Comparison of ENCODE assay signal across 30 mouse cellular contexts in genomic region chr13:34659507-34659906, GRCm38 (mm10). TPM values are rescaled to one million over a fixed set of nuclear protein-coding genes. Genes with fewer than 3 reads are reported as not detected.
DNase-seq lines count a peak whose midpoint lies in the region; ATAC-seq and TF ChIP-seq lines count a peak whose summit lies in the region.
"Had no signal": no experiment of that assay in that cellular context is flagged by ENCODE, and none has a peak within 500 bp of the region (broad histone marks: within the 10 kb centered on the region; RNA-seq: fewer than 3 reads in every experiment).

No protein-coding gene starts in this region.

- H3K27me3 ChIP-seq in kidney, adult 2 months (replicated peaks; ENCODE audit: control insufficient read depth, insufficient read depth, low read length) = no peaks in the 10 kb centered on the region
- H3K27me3 ChIP-seq in intestine, postnatal 0 days (replicated peaks; ENCODE audit: control insufficient read depth, insufficient read depth, low read length) = no peaks in the 10 kb centered on the region
- H3K27me3 ChIP-seq in stomach, embryonic 15.5 days (replicated peaks) = no peaks in the 10 kb centered on the region
- H3K27me3 ChIP-seq in kidney, embryonic 15.5 days = peaks cover 4% of the 10 kb centered on the region; the same call in 1 of the 2 replicates
- H3K27me3 ChIP-seq: embryonic facial prominence, embryonic 12.5 days; limb, embryonic 15.5 days had no signal

- H3K27ac ChIP-seq in kidney, adult 2 months (ENCODE audit: insufficient read depth, low read depth, low read length) = no peak overlapping the region
- H3K27ac ChIP-seq in intestine, postnatal 0 days (ENCODE audit: low read depth, low read length) = peak overlapping the region; percentile 51
- H3K27ac ChIP-seq in stomach, embryonic 15.5 days = no peak overlapping the region
- H3K27ac ChIP-seq in kidney, embryonic 15.5 days = no peak overlapping the region
- H3K27ac ChIP-seq: embryonic facial prominence, embryonic 12.5 days; forebrain, embryonic 12.5 days; gastrocnemius, adult 2 months; heart, embryonic 10.5 days; hindbrain, embryonic 14.5 days; limb, embryonic 15.5 days; lung, embryonic 15.5 days; midbrain, embryonic 13.5 days; neural tube, embryonic 13.5 days had no signal

- peak; percentile 25 for DNase-seq in kidney, adult 2 months
- no peak for DNase-seq in kidney, postnatal 14 days
- peak; percentile 61 for DNase-seq in 416B (ENCODE audit: low read depth)
- no peak for DNase-seq in layer of hippocampus, adult 9-11 months
- DNase-seq: adrenal gland, adult 8-10 months; B cell, adult 2 months; cerebellum, adult 18-20 months; cerebellum, postnatal 14 days; gastrocnemius, adult 2 months; heart, postnatal 4 days; kidney, postnatal 4 days; left cerebral cortex, postnatal 4 days; right cerebral cortex, postnatal 4 days; thymus, adult 2 months had no signal

- no peak overlapping the region for H3K4me3 ChIP-seq in kidney, adult 2 months (ENCODE audit: insufficient read depth, low read depth, low read length)
- no peak overlapping the region for H3K4me3 ChIP-seq in intestine, postnatal 0 days (ENCODE audit: low read depth, low read length)
- no peak overlapping the region for H3K4me3 ChIP-seq in stomach, embryonic 15.5 days (replicated peaks)
- no peak overlapping the region for H3K4me3 ChIP-seq in kidney, embryonic 15.5 days (replicated peaks)
- H3K4me3 ChIP-seq: embryonic facial prominence, embryonic 12.5 days; forebrain, embryonic 12.5 days; gastrocnemius, adult 2 months; heart, embryonic 10.5 days; limb, embryonic 15.5 days; lung, embryonic 15.5 days; midbrain, embryonic 13.5 days; neural tube, embryonic 13.5 days had no signal

- H3K4me2 ChIP-seq in intestine, postnatal 0 days (replicated peaks; ENCODE audit: low read depth) = no peak overlapping the region
- no peak overlapping the region for H3K4me2 ChIP-seq in stomach, embryonic 15.5 days
- H3K4me2 ChIP-seq in kidney, embryonic 15.5 days = no peak overlapping the region
- H3K4me2 ChIP-seq: embryonic facial prominence, embryonic 12.5 days; forebrain, embryonic 12.5 days; hindbrain, embryonic 14.5 days; limb, embryonic 15.5 days; lung, embryonic 15.5 days; midbrain, embryonic 13.5 days; neural tube, embryonic 13.5 days had no signal

- no peak for TF ChIP-seq POLR2A in kidney, adult 2 months (IDR thresholded peaks at IDR 0.05; ENCODE audit: low read depth, low read length)

- no peak for TF ChIP-seq CTCF in kidney, adult 2 months (conservative IDR thresholded peaks at IDR 0.05; ENCODE audit: insufficient read depth, insufficient read length, low read depth, low read length)
- TF ChIP-seq CTCF in intestine, postnatal 0 days (IDR thresholded peaks at IDR 0.05; ENCODE audit: low read depth) = no peak

- H3K36me3 ChIP-seq in kidney, adult 2 months (ENCODE audit: control insufficient read depth, insufficient read depth, low read length) = no peaks in the 10 kb centered on the region
- H3K36me3 ChIP-seq in intestine, postnatal 0 days (ENCODE audit: control insufficient read depth, insufficient read depth) = no peaks in the 10 kb centered on the region
- no peaks in the 10 kb centered on the region for H3K36me3 ChIP-seq in stomach, embryonic 15.5 days
- H3K36me3 ChIP-seq in kidney, embryonic 15.5 days = no peaks in the 10 kb centered on the region
- H3K36me3 ChIP-seq: embryonic facial prominence, embryonic 12.5 days; forebrain, embryonic 12.5 days; heart, embryonic 10.5 days; limb, embryonic 15.5 days; lung, embryonic 15.5 days; midbrain, embryonic 13.5 days; neural tube, embryonic 13.5 days had no signal

- no peak overlapping the region for H3K9ac ChIP-seq in intestine, postnatal 0 days (ENCODE audit: low read depth, low read length)
- H3K9ac ChIP-seq in stomach, embryonic 15.5 days = no peak overlapping the region
- H3K9ac ChIP-seq in kidney, embryonic 15.5 days = no peak overlapping the region
- H3K9ac ChIP-seq: embryonic facial prominence, embryonic 12.5 days; forebrain, embryonic 12.5 days; hindbrain, embryonic 14.5 days; limb, embryonic 15.5 days; lung, embryonic 15.5 days; midbrain, embryonic 13.5 days; neural tube, embryonic 13.5 days had no signal

- no peaks in the 10 kb centered on the region for H3K9me3 ChIP-seq in intestine, postnatal 0 days (ENCODE audit: control insufficient read depth)
- H3K9me3 ChIP-seq in stomach, embryonic 15.5 days = no peaks in the 10 kb centered on the region
- H3K9me3 ChIP-seq in kidney, embryonic 15.5 days (replicated peaks) = no peaks in the 10 kb centered on the region
- H3K9me3 ChIP-seq: embryonic facial prominence, embryonic 12.5 days; forebrain, embryonic 12.5 days; heart, embryonic 10.5 days; limb, embryonic 15.5 days; lung, embryonic 15.5 days; midbrain, embryonic 13.5 days; neural tube, embryonic 13.5 days had no signal

- no peaks in the 10 kb centered on the region for H3K4me1 ChIP-seq in kidney, adult 2 months (ENCODE audit: control insufficient read depth, insufficient read depth, low read length)
- H3K4me1 ChIP-seq in intestine, postnatal 0 days (replicated peaks; ENCODE audit: control insufficient read depth, insufficient read depth, low read length) = no peaks in the 10 kb centered on the region
- H3K4me1 ChIP-seq in stomach, embryonic 15.5 days = no peaks in the 10 kb centered on the region
- H3K4me1 ChIP-seq in kidney, embryonic 15.5 days = no peaks in the 10 kb centered on the region
- H3K4me1 ChIP-seq: embryonic facial prominence, embryonic 12.5 days; forebrain, embryonic 12.5 days; heart, embryonic 10.5 days; limb, embryonic 15.5 days; lung, embryonic 15.5 days; midbrain, embryonic 13.5 days; neural tube, embryonic 13.5 days had no signal

- WGBS in kidney, adult 2 months = 46% methylated on average over 4 of the region's 4 CpGs
- WGBS in intestine, postnatal 0 days = 29% methylated on average over 4 of the region's 4 CpGs
- 43% methylated on average over 4 of the region's 4 CpGs for WGBS in stomach, embryonic 15.5 days
- 55% methylated on average over 4 of the region's 4 CpGs for WGBS in kidney, embryonic 15.5 days

- peak; percentile 87 for ATAC-seq in intestine, postnatal 0 days
- peak; percentile 39; the same call in 1 of the 2 replicates for ATAC-seq in stomach, embryonic 15.5 days (ENCODE audit: insufficient read depth, low FRiP score, low read depth)
- ATAC-seq in kidney, embryonic 15.5 days (replicated peaks; ENCODE audit: low FRiP score) = no peak
- ATAC-seq in megakaryocyte, adult 5-6 weeks (ENCODE audit: poor library complexity, severe bottlenecking) = no peak
- ATAC-seq: activated CD4-positive, CD25-positive, alpha-beta regulatory T cell, adult 4 months; inflammation-experienced regulatory T-cells, adult 6 months; midbrain, embryonic 13.5 days had no signal

RNA-seq across cellular contexts. Expression of gene Pxdc1, which starts 6.2 kb away (rescaled TPM):
- 8.3 and 8.9 TPM in 2 replicates for polyA plus RNA-seq in kidney, adult 2 months (2012; rRNA removed)
- 71.3 and 80.4 TPM in 2 replicates for polyA plus RNA-seq in intestine, postnatal 0 days (2015; fragmentation: Nextera tagmentation; extraction: Ambion mirVana)
- 10.7 and 10.8 TPM in 2 replicates for polyA plus RNA-seq in stomach, embryonic 15.5 days (2015; fragmentation: Nextera tagmentation; extraction: Ambion mirVana)
- 11.8 and 12.0 TPM in 2 replicates for polyA plus RNA-seq in kidney, embryonic 15.5 days (2015; fragmentation: Nextera tagmentation; extraction: Ambion mirVana)
- total RNA-seq in megakaryocyte, adult 5-6 weeks (2015) = 0.18 TPM in 1 of 2 replicates, not detected in the other
- total RNA-seq in megakaryocyte, adult 5-6 weeks (2017) = 0.12 TPM in 1 of 2 replicates, not detected in the other
- total RNA-seq: megakaryocyte progenitor cell, adult 5-6 weeks; MEL had no signal

Comparison
In these comparisons a context has a peak if more than half of its experiments do, and no peak if none do; other contexts are left out.
1. DNase-seq: peak in kidney, adult 2 months (single experiment) and 416B (single experiment); none in kidney, postnatal 14 days (single experiment) and layer of hippocampus, adult 9-11 months (single experiment).
2. ATAC-seq: peak in intestine, postnatal 0 days (single experiment) and stomach, embryonic 15.5 days (single experiment); none in kidney, embryonic 15.5 days (single experiment) and megakaryocyte, adult 5-6 weeks (single experiment).